Mouse (Mus musculus) CH12.LX (cell line): ENCODE data around the gene Gm281.

Experiments used
- CTCF ChIP-seq, 2 experiments: IDR thresholded peaks in 1 of 2; conservative IDR thresholded peaks in 1 of 2; 2 replicates each; pipeline ENCODE4 v1.5.1; 2011 to 2012; ENCODE audit warnings: low read depth in 2 of 2, low read length in 2 of 2, improper control_type of control experiment in 1 of 2, inconsistent platforms in 1 of 2, mild to moderate bottlenecking in 1 of 2, moderate library complexity in 1 of 2
- ELF1 ChIP-seq: IDR thresholded peaks from 2 replicates; pipeline ENCODE4 v1.6.1; 2014; ENCODE audit warnings: low read depth, mild to moderate bottlenecking, inconsistent platforms, low read length, improper control_type of control experiment
- JUN ChIP-seq: IDR thresholded peaks from 2 replicates; pipeline ENCODE4 v1.6.1; 2011; ENCODE audit warnings: low read depth, mild to moderate bottlenecking, low read length, improper control_type of control experiment, moderate library complexity; ENCODE audit not compliant: insufficient read depth
- POLR2AphosphoS2 ChIP-seq: IDR thresholded peaks from 2 replicates; pipeline ENCODE4 v1.6.1; 2011; ENCODE audit warnings: low read depth, low read length, improper control_type of control experiment
- TBP ChIP-seq: conservative IDR thresholded peaks from 2 replicates; pipeline ENCODE4 v1.6.1; 2011; ENCODE audit warnings: low read depth, low read length, improper control_type of control experiment
- TCF12 ChIP-seq: IDR thresholded peaks from 2 replicates; pipeline ENCODE4 v1.6.1; 2014; ENCODE audit warnings: low read depth, mild to moderate bottlenecking, inconsistent platforms, low read length, improper control_type of control experiment
- UBTF ChIP-seq: IDR thresholded peaks from 2 replicates; pipeline ENCODE4 v1.6.1; 2012; ENCODE audit warnings: low read depth, mild to moderate bottlenecking, inconsistent platforms, low read length, improper control_type of control experiment, moderate library complexity
- ZMIZ1 ChIP-seq: IDR thresholded peaks from 2 replicates; pipeline ENCODE4 v1.6.1; 2012; ENCODE audit warnings: low read depth, mild to moderate bottlenecking, inconsistent platforms, low read length, improper control_type of control experiment

DNA sequence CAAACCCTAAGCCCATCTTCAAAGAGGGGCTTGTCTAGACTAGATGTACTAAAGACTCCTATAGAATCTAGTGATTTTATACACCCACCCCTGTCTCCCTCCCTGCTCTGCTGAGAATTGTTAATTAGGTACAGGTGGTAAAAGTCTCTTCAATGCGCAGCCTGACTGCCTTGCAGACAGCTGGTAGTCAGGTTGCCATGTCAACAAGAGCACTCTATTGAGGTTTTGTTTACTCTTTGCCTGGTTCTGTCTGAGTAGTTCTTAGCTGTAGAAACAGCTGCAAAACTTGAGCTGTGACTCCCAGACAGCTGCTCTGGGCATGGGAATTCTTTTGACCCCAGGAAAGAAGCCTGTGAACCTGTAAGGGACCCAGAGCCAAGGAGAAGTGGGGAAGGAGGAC lies 143.6 kb downstream of the Gm281 start:
- no peak for TF ChIP-seq CTCF (conservative IDR thresholded peaks at IDR 0.05 in 1 of 2, IDR thresholded peaks at IDR 0.05 in 1 of 2; ENCODE audit: low read depth in 2 of 2, low read length in 2 of 2)
- no peak for TF ChIP-seq ELF1
- no peak for TF ChIP-seq UBTF
- no peak for TF ChIP-seq TBP
- TF ChIP-seq JUN = no peak
- no peak for TF ChIP-seq POLR2AphosphoS2
- TF ChIP-seq ZMIZ1 = no peak
- no peak for TF ChIP-seq TCF12
